Mouse (Mus musculus): ENCODE results near the gene Tssk1. TPM values are rescaled to one million over a fixed set of nuclear protein-coding genes. Genes with fewer than 3 reads are reported as not detected.

The Tssk1 gene
- polyA plus RNA-seq, 1 experiment from 2014 or later: 0.06 TPM

GRCm38 (mm10) chr16:17865293-17865692 lies 28.7 kb upstream of the Tssk1 start:
- H3K27me3 ChIP-seq (replicated peaks; ENCODE audit: control insufficient read depth, insufficient read depth, low read length): no peaks in the 10 kb centered on the region
- H3K4me1 ChIP-seq (ENCODE audit: control insufficient read depth, insufficient read depth, low read length): no peaks in the 10 kb centered on the region
- H3K27ac ChIP-seq (ENCODE audit: low read depth, low read length): no peak overlapping the region
- no peak overlapping the region for H3K4me2 ChIP-seq (ENCODE audit: low read length)
- no peak overlapping the region for H3K9ac ChIP-seq (ENCODE audit: low read length)
- ATAC-seq (no peak), DNase-seq (ENCODE audit: low spot score) (no peak)
- no peak overlapping the region for H3K4me3 ChIP-seq (ENCODE audit: low read depth, low read length)
- peaks cover 29% of the 10 kb centered on the region for H3K36me3 ChIP-seq (ENCODE audit: control insufficient read depth, insufficient read depth, low read length)
- no peaks in the 10 kb centered on the region for H3K9me3 ChIP-seq (replicated peaks; ENCODE audit: control insufficient read depth, low read length)
- WGBS: 89% methylated on average over 2 of the region's 2 CpGs

GRCm38 (mm10) chr16:17865770-17866169 lies 28.3 kb upstream of the Tssk1 start:
- ATAC-seq (no peak), DNase-seq (ENCODE audit: low spot score) (no peak)
- Histone ChIP-seq H3K4me1 (ENCODE audit: control insufficient read depth, insufficient read depth, low read length) (no peaks in the 10 kb centered on the region), H3K9ac (ENCODE audit: low read length) (no peak overlapping the region), H3K36me3 (ENCODE audit: control insufficient read depth, insufficient read depth, low read length) (peaks cover 32% of the 10 kb centered on the region), H3K27me3 (replicated peaks; ENCODE audit: control insufficient read depth, insufficient read depth, low read length) (no peaks in the 10 kb centered on the region), H3K4me3 (ENCODE audit: low read depth, low read length) (no peak overlapping the region), H3K9me3 (replicated peaks; ENCODE audit: control insufficient read depth, low read length) (no peaks in the 10 kb centered on the region), H3K4me2 (ENCODE audit: low read length) (no peak overlapping the region), H3K27ac (ENCODE audit: low read depth, low read length) (no peak overlapping the region)
- 66% methylated on average over 6 of the region's 6 CpGs for WGBS

GRCm38 (mm10) chr16:17871248-17871647 lies 22.8 kb upstream of the Tssk1 start:
- 93% methylated on average over 5 of the region's 5 CpGs for WGBS
- DNase-seq (ENCODE audit: low spot score) (no peak), ATAC-seq (no peak)
- no peak overlapping the region for H3K27ac ChIP-seq (ENCODE audit: low read depth, low read length)
- H3K4me3 ChIP-seq (ENCODE audit: low read depth, low read length): no peak overlapping the region
- H3K4me2 ChIP-seq (ENCODE audit: low read length): no peak overlapping the region
- H3K9me3 ChIP-seq (replicated peaks; ENCODE audit: control insufficient read depth, low read length): no peaks in the 10 kb centered on the region
- no peak overlapping the region for H3K9ac ChIP-seq (ENCODE audit: low read length)
- H3K4me1 ChIP-seq (ENCODE audit: control insufficient read depth, insufficient read depth, low read length): no peaks in the 10 kb centered on the region
- H3K36me3 ChIP-seq (ENCODE audit: control insufficient read depth, insufficient read depth, low read length): peaks cover 45% of the 10 kb centered on the region
- H3K27me3 ChIP-seq (replicated peaks; ENCODE audit: control insufficient read depth, insufficient read depth, low read length): no peaks in the 10 kb centered on the region

- ATAC-seq: no peak
- Histone ChIP-seq H3K9ac (ENCODE audit: low read length) (no peak overlapping the region), H3K36me3 (ENCODE audit: control insufficient read depth, insufficient read depth, low read length) (peaks cover 45% of the 10 kb centered on the region), H3K4me1 (ENCODE audit: control insufficient read depth, insufficient read depth, low read length) (no peaks in the 10 kb centered on the region), H3K4me3 (ENCODE audit: low read depth, low read length) (no peak overlapping the region), H3K27me3 (replicated peaks; ENCODE audit: control insufficient read depth, insufficient read depth, low read length) (no peaks in the 10 kb centered on the region), H3K4me2 (ENCODE audit: low read length) (no peak overlapping the region), H3K9me3 (replicated peaks; ENCODE audit: control insufficient read depth, low read length) (no peaks in the 10 kb centered on the region), H3K27ac (ENCODE audit: low read depth, low read length) (no peak overlapping the region)
- DNase-seq (ENCODE audit: low spot score): no peak
- 80% methylated on average over 4 of the region's 4 CpGs for WGBS
These were observed 21.0 kb upstream of the Tssk1 start for GRCm38 (mm10) chr16:17872995-17873394.

GRCm38 (mm10) chr16:17875174-17875573 lies 18.8 kb upstream of the Tssk1 start:
- no peak overlapping the region for H3K9ac ChIP-seq (ENCODE audit: low read length)
- ATAC-seq (no peak), DNase-seq (ENCODE audit: low spot score) (no peak)

GRCm38 (mm10) chr16:17876096-17876495 lies 17.9 kb upstream of the Tssk1 start:
- Histone ChIP-seq H3K4me1 (ENCODE audit: control insufficient read depth, insufficient read depth, low read length) (no peaks in the 10 kb centered on the region), H3K27ac (ENCODE audit: low read depth, low read length) (no peak overlapping the region), H3K36me3 (ENCODE audit: control insufficient read depth, insufficient read depth, low read length) (peaks cover 23% of the 10 kb centered on the region), H3K4me2 (ENCODE audit: low read length) (no peak overlapping the region), H3K27me3 (replicated peaks; ENCODE audit: control insufficient read depth, insufficient read depth, low read length) (no peaks in the 10 kb centered on the region), H3K4me3 (ENCODE audit: low read depth, low read length) (no peak overlapping the region), H3K9ac (ENCODE audit: low read length) (no peak overlapping the region), H3K9me3 (replicated peaks; ENCODE audit: control insufficient read depth, low read length) (no peaks in the 10 kb centered on the region)
- ATAC-seq (no peak), DNase-seq (ENCODE audit: low spot score) (no peak)
- WGBS: 95% methylated on average over 1 of the region's 1 CpGs

More at GRCm38 (mm10) chr16:17875174-17875573, 18.8 kb upstream of the Tssk1 start:
- Histone ChIP-seq H3K27ac (ENCODE audit: low read depth, low read length) (no peak overlapping the region), H3K27me3 (replicated peaks; ENCODE audit: control insufficient read depth, insufficient read depth, low read length) (no peaks in the 10 kb centered on the region), H3K4me3 (ENCODE audit: low read depth, low read length) (no peak overlapping the region), H3K9me3 (replicated peaks; ENCODE audit: control insufficient read depth, low read length) (no peaks in the 10 kb centered on the region), H3K4me2 (ENCODE audit: low read length) (no peak overlapping the region), H3K36me3 (ENCODE audit: control insufficient read depth, insufficient read depth, low read length) (peaks cover 32% of the 10 kb centered on the region), H3K4me1 (ENCODE audit: control insufficient read depth, insufficient read depth, low read length) (no peaks in the 10 kb centered on the region)
- WGBS: 89% methylated on average over 4 of the region's 4 CpGs

- no peaks in the 10 kb centered on the region for H3K9me3 ChIP-seq (replicated peaks; ENCODE audit: control insufficient read depth, low read length)
- H3K27me3 ChIP-seq (replicated peaks; ENCODE audit: control insufficient read depth, insufficient read depth, low read length): no peaks in the 10 kb centered on the region
- no peaks in the 10 kb centered on the region for H3K4me1 ChIP-seq (ENCODE audit: control insufficient read depth, insufficient read depth, low read length)
- DNase-seq (ENCODE audit: low spot score) (no peak), ATAC-seq (no peak)
- no peak overlapping the region for H3K27ac ChIP-seq (ENCODE audit: low read depth, low read length)
- WGBS: 96% methylated on average over 4 of the region's 4 CpGs
- H3K4me3 ChIP-seq (ENCODE audit: low read depth, low read length): no peak overlapping the region
- no peak overlapping the region for H3K4me2 ChIP-seq (ENCODE audit: low read length)
- no peak overlapping the region for H3K9ac ChIP-seq (ENCODE audit: low read length)
- H3K36me3 ChIP-seq (ENCODE audit: control insufficient read depth, insufficient read depth, low read length): peaks cover 14% of the 10 kb centered on the region; the same call in 1 of the 2 replicates
These were observed 14.5 kb upstream of the Tssk1 start for GRCm38 (mm10) chr16:17879571-17879970.

- Histone ChIP-seq H3K4me2 (ENCODE audit: low read length) (no peak overlapping the region), H3K4me1 (ENCODE audit: control insufficient read depth, insufficient read depth, low read length) (peaks cover 2% of the 10 kb centered on the region; the same call in 1 of the 2 replicates), H3K9me3 (replicated peaks; ENCODE audit: control insufficient read depth, low read length) (no peaks in the 10 kb centered on the region), H3K27me3 (replicated peaks; ENCODE audit: control insufficient read depth, insufficient read depth, low read length) (no peaks in the 10 kb centered on the region), H3K36me3 (ENCODE audit: control insufficient read depth, insufficient read depth, low read length) (peaks cover 20% of the 10 kb centered on the region; the same call in 1 of the 2 replicates), H3K4me3 (ENCODE audit: low read depth, low read length) (no peak overlapping the region), H3K27ac (ENCODE audit: low read depth, low read length) (no peak overlapping the region), H3K9ac (ENCODE audit: low read length) (no peak overlapping the region)
- ATAC-seq (no peak), DNase-seq (ENCODE audit: low spot score) (no peak)
These were observed 11.8 kb upstream of the Tssk1 start for GRCm38 (mm10) chr16:17882196-17882595.

- H3K4me2 ChIP-seq (ENCODE audit: low read length): no peak overlapping the region
- peaks cover 18% of the 10 kb centered on the region; the same call in 1 of the 2 replicates for H3K36me3 ChIP-seq (ENCODE audit: control insufficient read depth, insufficient read depth, low read length)
- DNase-seq (ENCODE audit: low spot score) (no peak), ATAC-seq (no peak)
- H3K4me3 ChIP-seq (ENCODE audit: low read depth, low read length): no peak overlapping the region
- H3K27ac ChIP-seq (ENCODE audit: low read depth, low read length): no peak overlapping the region
- H3K9ac ChIP-seq (ENCODE audit: low read length): no peak overlapping the region
- 95% methylated on average over 6 of the region's 6 CpGs for WGBS
- H3K27me3 ChIP-seq (replicated peaks; ENCODE audit: control insufficient read depth, insufficient read depth, low read length): no peaks in the 10 kb centered on the region
- no peaks in the 10 kb centered on the region for H3K9me3 ChIP-seq (replicated peaks; ENCODE audit: control insufficient read depth, low read length)
- H3K4me1 ChIP-seq (ENCODE audit: control insufficient read depth, insufficient read depth, low read length): peaks cover 2% of the 10 kb centered on the region; the same call in 1 of the 2 replicates
These were observed 9.9 kb upstream of the Tssk1 start for GRCm38 (mm10) chr16:17884116-17884515.
